11 mouse cellular contexts compared by ENCODE assay signal in genomic region chr9:16113936-16114642, GRCm38 (mm10).
A peak's percentile ranks its signal among the peaks of the same experiment; 100 is the strongest.
DNase-seq lines count a peak whose midpoint lies in the region.
"Had no signal": no experiment of that assay in that cellular context is flagged by ENCODE, and none has a peak within 500 bp of the region (broad histone marks: within the 10 kb centered on the region; RNA-seq: fewer than 3 reads in every experiment).

No protein-coding gene starts in this region.

- no peaks in the 10 kb centered on the region for H3K4me1 ChIP-seq in forebrain, embryonic 10.5 days
- H3K4me1 ChIP-seq: hindbrain, embryonic 10.5 days had no signal

- WGBS in forebrain, embryonic 10.5 days, result 86% methylated on average over 4 of the region's 4 CpGs

- H3K4me3 ChIP-seq in forebrain, embryonic 10.5 days, result no peak overlapping the region
- H3K4me3 ChIP-seq: hindbrain, embryonic 10.5 days had no signal

- H3K27ac ChIP-seq in forebrain, embryonic 10.5 days, result no peak overlapping the region
- H3K27ac ChIP-seq: hindbrain, embryonic 10.5 days; stomach, postnatal 0 days had no signal

- H3K36me3 ChIP-seq in forebrain, embryonic 10.5 days (replicated peaks), result no peaks in the 10 kb centered on the region
- H3K36me3 ChIP-seq: hindbrain, embryonic 10.5 days had no signal

- H3K27me3 ChIP-seq in forebrain, embryonic 10.5 days (ENCODE audit: poor library complexity, severe bottlenecking), result no peaks in the 10 kb centered on the region

- H3K9me3 ChIP-seq in forebrain, embryonic 10.5 days, result no peaks in the 10 kb centered on the region
- H3K9me3 ChIP-seq: hindbrain, embryonic 10.5 days had no signal

- peak; percentile 18 for DNase-seq in heart, adult 8-10 months (ENCODE audit: low spot score)
- no peak for DNase-seq in heart, postnatal 14 days
- DNase-seq in right cerebral cortex, adult 18-20 months, result peak; percentile 89
- DNase-seq in right cerebral cortex, postnatal 4 days, result no peak
- peak; percentile 39 to 92 for DNase-seq in left cerebral cortex, adult 8-10 months (ENCODE audit: low spot score in 2 of 2)
- peak; percentile 96 for DNase-seq in telencephalon, adult 2 months (ENCODE audit: low read depth, low spot score)
- no peak for DNase-seq in forebrain, embryonic 10.5 days (ENCODE audit: extremely low spot score, low spot score)
- no peak for DNase-seq in cerebellum, postnatal 36 days
- DNase-seq: B cell, adult 2 months had no signal

- intact Hi-C loops in heart, postnatal 14 days (cut with DNase I), result no loop called here

Comparison
In these comparisons a context has a peak if more than half of its experiments do, and no peak if none do; other contexts are left out.
1. DNase-seq: peak in heart, adult 8-10 months (single experiment), right cerebral cortex, adult 18-20 months (single experiment), left cerebral cortex, adult 8-10 months (2 of 2) and telencephalon, adult 2 months (single experiment); none in heart, postnatal 14 days (0 of 2), right cerebral cortex, postnatal 4 days (single experiment), forebrain, embryonic 10.5 days (single experiment) and cerebellum, postnatal 36 days (0 of 2).